Mouse (Mus musculus): ENCODE results near the gene Zfp266. TPM values are rescaled to one million over a fixed set of nuclear protein-coding genes. Genes with fewer than 3 reads are reported as not detected.
A peak's percentile ranks its signal among the peaks of the same experiment; 100 is the strongest.
"Not testable (repeated sequence)": the region's sequence is repeated elsewhere in the genome, so short reads cannot be mapped to it uniquely, and the experiment has no call there.

Gene Zfp266
- polyA plus RNA-seq (2016; fragmentation: Nextera tagmentation; extraction: Ambion mirVana) = 166 and 168 TPM in 2 replicates

DNA sequence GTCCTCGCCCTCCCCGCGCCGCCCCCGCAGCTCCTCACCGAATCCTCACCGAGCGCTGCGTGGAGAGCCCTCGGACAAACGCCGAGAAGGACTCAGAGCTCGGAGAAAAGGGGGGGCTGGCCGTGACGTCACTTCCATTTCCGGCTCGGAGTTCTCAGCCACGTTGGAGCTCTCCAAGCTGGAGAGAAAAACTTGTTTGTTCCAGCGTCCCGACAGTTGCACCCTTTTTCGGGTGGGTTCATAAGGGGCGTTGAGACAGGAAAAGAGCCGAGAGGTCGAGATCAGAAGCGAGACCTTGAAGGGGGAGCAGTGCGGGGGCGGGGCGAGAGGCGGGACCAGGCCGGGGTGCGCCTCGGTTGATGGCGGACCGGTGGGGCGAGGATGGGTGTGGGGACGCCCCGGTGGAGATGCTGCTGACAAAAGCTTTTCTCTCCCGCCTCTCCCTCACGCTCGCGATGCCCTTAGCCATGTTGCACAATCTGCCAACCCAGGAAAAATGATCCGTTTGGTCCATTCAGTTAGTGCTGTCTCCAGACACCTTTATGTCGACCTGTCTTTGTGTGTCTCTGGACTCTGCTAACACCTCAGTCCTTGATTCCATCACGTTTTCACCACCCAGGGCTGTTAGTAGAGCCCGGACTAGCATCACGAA, at the start of gene Zfp266:
Gene Zfp266 (minus strand): TSS at position 112 of the 652 bp plus-strand sequence.
- peak; percentile 94 for ATAC-seq (ENCODE audit: low FRiP score, low read depth)
- Histone ChIP-seq H3K9me3 (no peaks in the 10 kb centered on the region), H3K9ac (replicated peaks) (peak within 1 kb of the TSS; percentile 98), H3K4me3 (peak within 1 kb of the TSS; percentile 83), H3K4me2 (replicated peaks) (peak within 1 kb of the TSS; percentile 74), H3K4me1 (peaks cover 22% of the 10 kb centered on the region), H3K36me3 (peaks cover 10% of the 10 kb centered on the region; the same call in 1 of the 2 replicates), H3K27ac (replicated peaks) (peak within 1 kb of the TSS; percentile 97), H3K27me3 (no peaks in the 10 kb centered on the region)
- under 1% methylated on average over 46 of the region's 46 CpGs for WGBS

DNA sequence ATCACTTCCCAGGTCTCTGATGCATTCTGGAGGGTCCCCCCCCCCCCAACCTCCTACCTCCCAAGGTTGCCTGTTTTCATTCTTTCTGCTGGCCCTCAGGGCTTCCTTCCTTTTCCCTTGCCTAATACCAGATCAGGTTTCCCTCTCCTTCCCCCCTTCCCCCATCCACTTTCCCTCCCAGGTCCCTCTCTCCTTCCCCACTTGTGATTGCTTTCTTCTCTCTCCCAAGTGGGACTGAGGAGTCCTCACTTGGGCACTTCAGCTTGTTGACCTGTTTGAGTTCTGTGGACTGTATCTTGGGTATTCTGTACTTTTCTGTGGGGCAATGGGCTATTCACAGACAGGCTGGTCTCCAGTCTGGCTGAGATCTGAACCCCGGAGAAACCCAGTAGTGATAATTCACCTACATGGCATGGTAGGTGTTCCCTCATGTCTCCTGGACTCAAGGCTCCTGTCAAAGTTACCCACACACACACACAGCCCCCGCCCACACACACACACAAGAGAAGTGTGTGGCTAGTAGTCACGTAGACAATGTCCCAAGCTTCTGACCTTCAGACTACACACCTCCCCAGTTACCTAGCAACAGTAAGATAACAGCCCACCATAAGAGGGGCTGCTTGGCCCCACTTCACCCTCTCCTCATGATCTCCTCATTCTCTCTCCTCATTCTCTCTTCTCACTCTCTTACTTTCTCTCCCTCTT, 44.3 kb upstream of the Zfp266 start:
- H3K9ac ChIP-seq (replicated peaks); ATAC-seq (ENCODE audit: low FRiP score, low read depth); H3K4me3 ChIP-seq; H3K4me1 ChIP-seq; H3K9me3 ChIP-seq; H3K27ac ChIP-seq (replicated peaks); H3K27me3 ChIP-seq; H3K36me3 ChIP-seq; H3K4me2 ChIP-seq (replicated peaks): not testable (repeated sequence)
- 66% methylated on average over 3 of the region's 3 CpGs for WGBS

DNA sequence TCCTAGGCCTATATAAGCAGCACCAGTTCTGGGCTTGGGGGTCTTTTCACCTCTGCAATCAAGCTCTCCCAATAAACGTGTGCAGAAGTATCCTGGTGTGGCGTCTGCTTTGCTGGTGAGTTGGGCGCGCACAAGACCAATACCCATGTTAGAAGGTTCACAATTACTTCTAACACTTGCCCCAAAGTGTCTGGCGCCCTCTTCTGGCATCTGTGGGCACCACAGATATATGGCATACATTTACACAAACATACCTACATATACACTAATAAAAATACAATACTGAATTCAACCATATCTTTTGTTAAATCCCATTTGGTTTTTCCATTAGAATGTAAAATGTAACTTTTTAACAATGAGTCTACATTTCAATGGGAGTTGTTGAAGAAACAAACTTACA, 41.0 kb upstream of the Zfp266 start:
- no peak overlapping the region for H3K27ac ChIP-seq (replicated peaks)
- no peaks in the 10 kb centered on the region for H3K27me3 ChIP-seq
- H3K4me1 ChIP-seq = no peaks in the 10 kb centered on the region
- H3K9ac ChIP-seq (replicated peaks) = no peak overlapping the region
- no peak for ATAC-seq (ENCODE audit: low FRiP score, low read depth)
- no peaks in the 10 kb centered on the region for H3K9me3 ChIP-seq
- 83% methylated on average over 5 of the region's 5 CpGs for WGBS
- H3K4me2 ChIP-seq (replicated peaks) = no peak overlapping the region
- no peak overlapping the region for H3K4me3 ChIP-seq
- H3K36me3 ChIP-seq = no peaks in the 10 kb centered on the region

DNA sequence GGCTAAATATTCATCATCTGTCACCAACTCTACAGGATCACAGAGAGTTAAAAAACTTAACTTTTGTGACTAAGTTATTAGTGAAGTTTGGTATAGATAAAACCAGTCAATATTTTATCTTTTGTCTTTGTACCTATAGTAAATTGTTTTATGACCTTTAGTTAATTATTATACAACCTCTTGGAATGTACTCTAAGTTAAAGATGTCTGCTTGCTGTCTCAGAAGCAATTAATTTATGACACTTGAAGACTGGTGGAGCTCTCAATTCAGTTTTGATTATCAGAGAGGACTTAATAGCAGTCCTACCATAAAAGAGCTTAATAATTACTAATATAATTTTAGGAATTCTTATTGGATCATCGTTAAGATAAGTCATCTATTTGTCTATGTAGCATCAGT, 31.5 kb upstream of the Zfp266 start:
- H3K27ac ChIP-seq (replicated peaks) = no peak overlapping the region
- no peaks in the 10 kb centered on the region for H3K9me3 ChIP-seq
- no peak overlapping the region for H3K9ac ChIP-seq (replicated peaks)
- no peaks in the 10 kb centered on the region for H3K4me1 ChIP-seq
- H3K27me3 ChIP-seq = no peaks in the 10 kb centered on the region
- no peaks in the 10 kb centered on the region for H3K36me3 ChIP-seq
- H3K4me2 ChIP-seq (replicated peaks) = no peak overlapping the region
- 83% methylated on average over 1 of the region's 1 CpGs for WGBS
- H3K4me3 ChIP-seq = no peak overlapping the region
- ATAC-seq (ENCODE audit: low FRiP score, low read depth) = no peak

GRCm38 (mm10) chr9:20551781-20552275, 30.6 kb upstream of the Zfp266 start:
- Histone ChIP-seq H3K9me3 (no peaks in the 10 kb centered on the region), H3K27ac (replicated peaks) (no peak overlapping the region), H3K4me1 (no peaks in the 10 kb centered on the region), H3K4me3 (no peak overlapping the region), H3K4me2 (replicated peaks) (no peak overlapping the region), H3K9ac (replicated peaks) (no peak overlapping the region), H3K36me3 (no peaks in the 10 kb centered on the region), H3K27me3 (peaks cover 5% of the 10 kb centered on the region)
- ATAC-seq (ENCODE audit: low FRiP score, low read depth) = no peak
- 57% methylated on average over 5 of the region's 5 CpGs for whole genome bisulfite sequencing

DNA sequence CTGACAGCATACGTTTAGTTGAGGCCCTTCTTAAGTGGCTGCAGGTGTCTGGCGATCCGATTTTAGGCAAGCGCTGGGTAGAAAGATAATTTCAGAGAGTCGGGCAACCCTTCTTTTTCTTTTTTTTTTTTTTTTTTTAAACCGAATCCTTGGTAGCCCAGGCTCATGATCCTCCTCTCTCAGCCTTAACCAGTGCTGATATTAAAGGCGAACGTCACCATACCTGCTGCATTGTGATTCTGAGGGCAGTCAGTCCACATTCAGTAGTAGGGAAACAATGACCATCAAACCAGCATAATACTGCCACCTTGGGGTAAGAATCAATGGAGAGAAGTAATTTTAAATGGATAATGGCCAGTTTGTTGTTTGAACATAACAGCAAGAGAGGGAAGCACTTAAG, 23.9 kb upstream of the Zfp266 start:
- peaks cover 21% of the 10 kb centered on the region for H3K27me3 ChIP-seq
- WGBS = 26% methylated on average over 8 of the region's 8 CpGs
- H3K4me3 ChIP-seq = peak overlapping the region; percentile 45
- peak overlapping the region; percentile 91 for H3K27ac ChIP-seq (replicated peaks)
- H3K4me2 ChIP-seq (replicated peaks) = peak overlapping the region; percentile 65
- no peaks in the 10 kb centered on the region for H3K36me3 ChIP-seq
- H3K9me3 ChIP-seq = no peaks in the 10 kb centered on the region
- ATAC-seq (ENCODE audit: low FRiP score, low read depth) = no peak
- H3K9ac ChIP-seq (replicated peaks) = peak overlapping the region; percentile 58; the same call in 1 of the 2 replicates
- H3K4me1 ChIP-seq = no peaks in the 10 kb centered on the region; the same call in 1 of the 2 replicates

GRCm38 (mm10) chr9:20544070-20544821, 23.0 kb upstream of the Zfp266 start:
- Histone ChIP-seq H3K9ac (replicated peaks) (peak overlapping the region; percentile 58), H3K36me3 (no peaks in the 10 kb centered on the region), H3K4me2 (replicated peaks) (peak overlapping the region; percentile 65), H3K9me3 (no peaks in the 10 kb centered on the region), H3K27ac (replicated peaks) (peak overlapping the region; percentile 91), H3K27me3 (peaks cover 21% of the 10 kb centered on the region), H3K4me1 (no peaks in the 10 kb centered on the region; the same call in 1 of the 2 replicates), H3K4me3 (peak overlapping the region; percentile 45)
- 2% methylated on average over 43 of the region's 43 CpGs for WGBS
- ATAC-seq (ENCODE audit: low FRiP score, low read depth) = peak; percentile 98

GRCm38 (mm10) chr9:20543496-20543895, 22.3 kb upstream of the Zfp266 start:
- Histone ChIP-seq H3K27me3 (peaks cover 21% of the 10 kb centered on the region), H3K4me3 (no peak overlapping the region), H3K4me1 (no peaks in the 10 kb centered on the region; the same call in 1 of the 2 replicates), H3K27ac (replicated peaks) (peak overlapping the region; percentile 91), H3K4me2 (replicated peaks) (peak overlapping the region; percentile 65; the same call in 1 of the 2 replicates), H3K9ac (replicated peaks) (0 out of 2 replicates have a peak overlapping the region, but pooled peaks have one; percentile 58), H3K9me3 (no peaks in the 10 kb centered on the region), H3K36me3 (no peaks in the 10 kb centered on the region)
- 29% methylated on average over 6 of the region's 6 CpGs for WGBS
- ATAC-seq (ENCODE audit: low FRiP score, low read depth) = no peak

DNA sequence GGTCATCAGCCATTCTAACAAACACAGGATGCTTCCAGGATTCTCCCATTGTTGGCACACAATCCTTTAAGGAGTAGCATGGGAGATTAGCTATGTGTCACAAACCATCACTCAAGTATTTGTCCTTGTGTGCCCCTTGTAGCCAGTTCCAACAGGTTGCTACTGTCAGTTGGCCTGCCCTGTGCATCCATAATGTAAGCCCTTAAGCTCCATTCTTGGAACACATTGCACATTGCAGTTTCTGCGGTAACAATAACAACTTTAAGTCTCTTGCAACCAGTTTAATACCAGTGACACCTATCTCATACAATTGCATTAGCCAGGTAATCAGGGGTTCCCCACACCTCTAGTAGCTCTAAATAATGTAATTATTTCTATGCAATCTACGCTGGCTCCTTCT, 15.4 kb upstream of the Zfp266 start:
- Histone ChIP-seq H3K9me3 (no peaks in the 10 kb centered on the region), H3K4me2 (replicated peaks) (no peak overlapping the region), H3K4me1 (no peaks in the 10 kb centered on the region), H3K27me3 (peaks cover 3% of the 10 kb centered on the region; the same call in 1 of the 2 replicates), H3K27ac (replicated peaks) (no peak overlapping the region), H3K9ac (replicated peaks) (no peak overlapping the region), H3K36me3 (no peaks in the 10 kb centered on the region), H3K4me3 (no peak overlapping the region)
- ATAC-seq (ENCODE audit: low FRiP score, low read depth) = no peak
- WGBS = 81% methylated on average over 2 of the region's 2 CpGs

- Histone ChIP-seq H3K27ac (replicated peaks) (no peak overlapping the region), H3K9me3 (no peaks in the 10 kb centered on the region), H3K4me1 (no peaks in the 10 kb centered on the region), H3K27me3 (peaks cover 3% of the 10 kb centered on the region; the same call in 1 of the 2 replicates), H3K4me3 (no peak overlapping the region), H3K9ac (replicated peaks) (no peak overlapping the region), H3K4me2 (replicated peaks) (no peak overlapping the region), H3K36me3 (no peaks in the 10 kb centered on the region)
- no peak for ATAC-seq (ENCODE audit: low FRiP score, low read depth)
- WGBS = 81% methylated on average over 8 of the region's 8 CpGs
Measured at GRCm38 (mm10) chr9:20534326-20534926, 13.2 kb upstream of the Zfp266 start.

- no peak for ATAC-seq (ENCODE audit: low FRiP score, low read depth)
- Histone ChIP-seq H3K27ac (replicated peaks) (peak overlapping the region; percentile 97), H3K4me1 (peaks cover 25% of the 10 kb centered on the region), H3K27me3 (no peaks in the 10 kb centered on the region), H3K4me3 (peak overlapping the region; percentile 83), H3K9ac (replicated peaks) (peak overlapping the region; percentile 98), H3K9me3 (no peaks in the 10 kb centered on the region), H3K36me3 (peaks cover 17% of the 10 kb centered on the region), H3K4me2 (replicated peaks) (peak overlapping the region; percentile 74)
- 0% methylated on average over 17 of the region's 17 CpGs for WGBS
Measured at GRCm38 (mm10) chr9:20520531-20521210, 546 bp downstream of the Zfp266 start.

Data from midbrain, embryonic 12.5 days (tissue).